Mouse (Mus musculus) cortical plate, adult 2 months (tissue): ENCODE measurements at regions not wholly inside any gene's neighbourhood (a gene's known extent, or its start where the extent isn't known, plus 50 kb on each side); places are given as distances from the start of the nearest gene placed in this dataset.

ENCODE experiments used
- CTCF ChIP-seq: fragments of 200-500 bp; IDR thresholded peaks from 2 replicates; pipeline ENCODE4 v1.5.1; 2011; ENCODE audit warnings: mild to moderate bottlenecking, control low read depth, low read length; ENCODE audit not compliant: insufficient read depth; ENCODE audit errors: extremely low read depth
- POLR2A ChIP-seq: fragments of 200-500 bp; IDR thresholded peaks from 2 replicates; pipeline ENCODE4 v1.6.1; 2011; ENCODE audit warnings: mild to moderate bottlenecking, low read length, control low read depth; ENCODE audit not compliant: insufficient read depth; ENCODE audit errors: extremely low read depth

- TF ChIP-seq POLR2A, result no peak
- no peak for TF ChIP-seq CTCF
These were observed 185.6 kb upstream of the Grm3 start for GRCm38 (mm10) chr5:9910452-9911088.
